Mouse (Mus musculus) ES-E14 (cell line): ENCODE data around the gene Tssk2. TPM values are rescaled to one million over a fixed set of nuclear protein-coding genes. Genes with fewer than 3 reads are reported as not detected.
A peak's percentile ranks its signal among the peaks of the same experiment; 100 is the strongest.

Source experiments
- DNase-seq: peaks from one replicate; pipeline ENCODE4 v3.0.0-alpha.2; 2013; ENCODE audit warnings: low read depth, low spot score
- H3K27ac ChIP-seq: 2 replicates; pipeline ENCODE4 v1.5.1; 2012; ENCODE audit warnings: low read depth, mild to moderate bottlenecking, low read length, moderate library complexity, mixed read lengths; ENCODE audit not compliant: poor library complexity, insufficient read depth, severe bottlenecking
- H3K36me3 ChIP-seq: 2 replicates; pipeline ENCODE4 v1.6.1; 2012; ENCODE audit warnings: mild to moderate bottlenecking, low read length, moderate library complexity, mixed read lengths; ENCODE audit not compliant: control insufficient read depth, poor library complexity, insufficient read depth, severe bottlenecking
- H3K4me1 ChIP-seq, 2 experiments: fragments of 150-350 bp in 1 of 2; sonication (generic) in 1 of 2; 2 replicates each; pipeline ENCODE4 v1.6.1; 2012; ENCODE audit warnings: low read length in 2 of 2, mild to moderate bottlenecking in 1 of 2, mixed read lengths in 1 of 2; ENCODE audit not compliant: control insufficient read depth in 2 of 2, insufficient read depth in 2 of 2, poor library complexity in 1 of 2
- H3K4me3 ChIP-seq, 2 experiments: fragments of 150-350 bp in 1 of 2; sonication (generic) in 1 of 2; 2 replicates each; pipeline ENCODE4 v1.5.1; 2012; ENCODE audit warnings: low read length in 2 of 2, low read depth in 1 of 2, mild to moderate bottlenecking in 1 of 2, mixed read lengths in 1 of 2; ENCODE audit not compliant: insufficient read depth in 1 of 2, poor library complexity in 1 of 2, severe bottlenecking in 1 of 2
- H3K9ac ChIP-seq: 2 replicates; pipeline ENCODE4 v1.6.1; 2012; ENCODE audit warnings: low read depth, mild to moderate bottlenecking, low read length, mixed read lengths; ENCODE audit not compliant: poor library complexity, insufficient read depth, severe bottlenecking
- H3K9me3 ChIP-seq: fragments of 150-350 bp; sonication (generic); 2 replicates; pipeline ENCODE4 v1.6.1; 2012; ENCODE audit warnings: low read depth, mild to moderate bottlenecking, low read length; ENCODE audit not compliant: control insufficient read depth, insufficient read depth
- CHD2 ChIP-seq: IDR thresholded peaks from 2 replicates; pipeline ENCODE4 v1.6.1; 2014; ENCODE audit warnings: mild to moderate bottlenecking, low read depth, low read length, inconsistent platforms
- HCFC1 ChIP-seq: IDR thresholded peaks from 2 replicates; pipeline ENCODE4 v1.6.1; 2012; ENCODE audit warnings: low read length, inconsistent platforms, borderline replicate concordance; ENCODE audit not compliant: insufficient read depth
- MAFK ChIP-seq: IDR thresholded peaks from 2 replicates; pipeline ENCODE4 v1.6.1; 2014; ENCODE audit warnings: mild to moderate bottlenecking, low read depth, low read length, inconsistent platforms; ENCODE audit not compliant: insufficient read depth
- ZC3H11A ChIP-seq: IDR thresholded peaks from 2 replicates; pipeline ENCODE4 v1.6.1; 2012; ENCODE audit warnings: low read depth, mild to moderate bottlenecking, inconsistent platforms, low read length, borderline replicate concordance
- ZNF384 ChIP-seq: IDR thresholded peaks from 2 replicates; pipeline ENCODE4 v1.6.1; 2012; ENCODE audit warnings: low read depth, low read length, inconsistent platforms
- in situ Hi-C, 2 experiments: fragments of 600-800 bp; cut with MboI; formaldehyde crosslinking; loops; one replicate each; pipeline ENCODE4 v1.15.1; 2025; ENCODE audit warnings: low sequenced_read_pairs in 2 of 2, inconsistent platforms in 1 of 2; ENCODE audit not compliant: unreplicated experiment in 2 of 2
- total RNA-seq: library from RNA; depleted of rRNA; stranded (reverse); fragments of 300-350 nt; gene quantifications from 2 replicates; pipeline ENCODE4 v1.2.3, GENCODE M21; 2012

Tssk2 gene
- total RNA-seq, 1 experiment: 0.18 TPM

DNA sequence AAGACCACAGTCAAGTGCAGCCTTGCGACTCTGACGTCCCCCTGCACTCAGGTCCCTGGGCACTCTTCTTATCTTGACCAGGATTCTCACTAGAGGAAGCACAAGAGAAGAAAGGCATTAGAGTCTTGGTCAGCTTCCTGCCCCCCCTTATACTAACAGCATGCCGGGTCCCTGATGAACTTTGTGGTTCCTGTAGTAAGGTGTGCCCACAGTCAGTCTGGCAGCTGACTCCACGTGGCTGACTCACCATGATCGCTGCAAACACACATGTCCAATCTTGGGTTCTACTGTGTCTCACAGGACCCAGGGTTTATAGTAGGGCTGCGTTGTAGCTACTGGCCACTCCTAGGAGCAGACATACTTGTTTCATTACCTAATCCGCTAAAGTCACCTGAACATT is 39.8 kb downstream of the Tssk2 start:
- in situ Hi-C loops: no loop called here

GRCm38 (mm10) chr16:17938821-17939220 is 40.4 kb downstream of the Tssk2 start:
- no peak overlapping the region for H3K4me3 ChIP-seq
- TF ChIP-seq ZC3H11A (peak; percentile 44; the same call in 1 of the 2 replicates), HCFC1 (no peak)
- H3K27ac ChIP-seq: no peak overlapping the region
- no peak overlapping the region for H3K9ac ChIP-seq
- no peaks in the 10 kb centered on the region for H3K36me3 ChIP-seq
- no peaks in the 10 kb centered on the region for H3K9me3 ChIP-seq
- in situ Hi-C loops: no loop called here
- H3K4me1 ChIP-seq: peaks cover 0 to 5% of the 10 kb centered on the region in 2 experiments; a peak in 1 of 4 replicates
- peak; percentile 48 for DNase-seq

More for the DNA sequence above, 39.8 kb downstream of the Tssk2 start:
- Histone ChIP-seq H3K9me3 (no peaks in the 10 kb centered on the region), H3K4me1 (peaks cover 0 to 5% of the 10 kb centered on the region in 2 experiments; a peak in 1 of 4 replicates), H3K4me3 (no peak overlapping the region), H3K9ac (no peak overlapping the region), H3K36me3 (no peaks in the 10 kb centered on the region), H3K27ac (no peak overlapping the region)
- no peak for TF ChIP-seq MAFK
- no peak for TF ChIP-seq CHD2
- TF ChIP-seq ZNF384: no peak
- TF ChIP-seq HCFC1: no peak
- TF ChIP-seq ZC3H11A: no peak
- DNase-seq: no peak

DNA sequence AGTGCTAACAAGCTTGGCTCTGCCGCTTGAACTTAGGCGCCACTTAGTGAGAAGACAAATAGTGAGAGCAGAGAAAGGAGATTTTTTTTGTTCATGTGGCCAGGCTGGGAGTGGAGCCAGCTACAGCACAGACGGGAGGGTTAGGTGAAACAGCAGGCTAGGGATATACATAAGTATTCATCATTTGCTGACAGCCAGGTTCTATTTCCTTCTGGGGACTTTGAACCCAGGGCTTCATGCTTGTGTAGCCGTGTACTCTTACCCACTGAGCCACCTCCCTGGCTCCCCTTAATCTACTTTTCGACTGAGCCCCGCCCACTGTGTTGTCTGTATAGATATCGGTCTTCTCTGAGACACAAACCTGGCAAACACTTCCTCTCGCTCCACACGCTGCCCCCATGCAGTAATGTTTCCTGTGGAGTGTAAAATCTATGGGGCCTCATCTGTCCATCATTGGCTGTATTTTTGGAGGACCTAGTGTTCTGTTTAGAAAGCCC is 40.9 kb downstream of the Tssk2 start:
- no peak for TF ChIP-seq CHD2
- no peak for TF ChIP-seq HCFC1
- TF ChIP-seq ZNF384: no peak
- no peak for TF ChIP-seq ZC3H11A
- TF ChIP-seq MAFK: no peak
- Histone ChIP-seq H3K4me3 (no peak overlapping the region), H3K9ac (no peak overlapping the region), H3K9me3 (no peaks in the 10 kb centered on the region), H3K36me3 (no peaks in the 10 kb centered on the region), H3K27ac (no peak overlapping the region), H3K4me1 (peaks cover 0 to 5% of the 10 kb centered on the region in 2 experiments; a peak in 1 of 4 replicates)
- DNase-seq: no peak
- in situ Hi-C loops: no loop called here

GRCm38 (mm10) chr16:17943466-17943865 is 45.0 kb downstream of the Tssk2 start:
- Histone ChIP-seq H3K4me3 (no peak overlapping the region), H3K27ac (no peak overlapping the region), H3K9me3 (no peaks in the 10 kb centered on the region), H3K36me3 (no peaks in the 10 kb centered on the region), H3K9ac (no peak overlapping the region), H3K4me1 (peaks cover 0 to 3% of the 10 kb centered on the region in 2 experiments; a peak in 1 of 4 replicates)
- no peak for DNase-seq
- in situ Hi-C loops: no loop called here
- TF ChIP-seq HCFC1: no peak
- TF ChIP-seq MAFK: no peak
- TF ChIP-seq CHD2: no peak
- no peak for TF ChIP-seq ZNF384
- TF ChIP-seq ZC3H11A: no peak
